Mouse (Mus musculus) cerebellum, adult 2 months (tissue): Measurements from ENCODE around the gene Arid5b. TPM values are rescaled to one million over a fixed set of nuclear protein-coding genes. Genes with fewer than 3 reads are reported as not detected.

Experiments
- DNase-seq, 2 experiments: peaks; one replicate each; pipeline ENCODE4 v3.0.0; 2021
- H3K27ac ChIP-seq: fragments of 200-500 bp; 2 replicates; pipeline ENCODE4 v1.5.1; 2012; ENCODE audit warnings: low read length, control low read depth, inconsistent platforms; ENCODE audit not compliant: insufficient read depth
- H3K27me3 ChIP-seq: fragments of 200-500 bp; 2 replicates; pipeline ENCODE4 v1.6.1; 2012; ENCODE audit warnings: inconsistent platforms, mild to moderate bottlenecking, low read length, moderate library complexity; ENCODE audit not compliant: control insufficient read depth, insufficient read depth
- H3K4me1 ChIP-seq: fragments of 200-500 bp; 2 replicates; pipeline ENCODE4 v1.6.1; 2011; ENCODE audit warnings: low read length; ENCODE audit not compliant: control insufficient read depth, insufficient read depth
- H3K4me3 ChIP-seq: fragments of 200-500 bp; replicated peaks from 2 replicates; pipeline ENCODE3; 2011; ENCODE audit warnings: mild to moderate bottlenecking, low read depth, low read length, control low read depth; ENCODE audit not compliant: insufficient read depth
- CTCF ChIP-seq: fragments of 200-500 bp; IDR thresholded peaks from 2 replicates; pipeline ENCODE4 v1.5.1; 2011; ENCODE audit warnings: low read depth, mild to moderate bottlenecking, control low read depth, low read length, moderate library complexity, borderline replicate concordance; ENCODE audit not compliant: insufficient read depth
- POLR2A ChIP-seq: fragments of 200-500 bp; IDR thresholded peaks from 2 replicates; pipeline ENCODE4 v1.6.1; 2011; ENCODE audit warnings: low read length, control low read depth, borderline replicate concordance; ENCODE audit not compliant: insufficient read depth
- WGBS: fragments of 180-500 bp; shearing (Covaris S2); methylation state at CpG from one replicate; pipeline ENCODE4 v1.1.7; 2018; 5-methylcytosine and 5-hydroxymethylcytosine counted together
- polyA plus RNA-seq: library from polyadenylated mRNA; depleted of rRNA; stranded (reverse); fragments of >200 nt; gene quantifications from 2 replicates; pipeline ENCODE4 v1.2.3, GENCODE M21; 2012

Arid5b gene
- polyA plus RNA-seq, 1 experiment, result 10.9 TPM

- Histone ChIP-seq H3K27ac (no peak overlapping the region), H3K4me1 (0 out of 2 replicates have a peak, but pooled peaks cover 2% of the 10 kb centered on the region), H3K4me3 (no peak overlapping the region), H3K27me3 (no peaks in the 10 kb centered on the region)
- no peak for TF ChIP-seq CTCF
- TF ChIP-seq POLR2A, result no peak
- WGBS, result 83% methylated on average over 19 of the region's 19 CpGs
- no peak for DNase-seq
Observed at GRCm38 (mm10) chr10:68097821-68098675, 180.5 kb downstream of the Arid5b start.

GRCm38 (mm10) chr10:68096395-68096794, 182.1 kb downstream of the Arid5b start:
- Histone ChIP-seq H3K27me3 (no peaks in the 10 kb centered on the region), H3K4me1 (no peaks in the 10 kb centered on the region), H3K27ac (no peak overlapping the region), H3K4me3 (no peak overlapping the region)
- no peak for TF ChIP-seq CTCF
- TF ChIP-seq POLR2A, result no peak
- 94% methylated on average over 12 of the region's 12 CpGs for WGBS
- DNase-seq, result no peak

GRCm38 (mm10) chr10:68095136-68095535, 183.4 kb downstream of the Arid5b start:
- no peak overlapping the region for H3K4me3 ChIP-seq
- TF ChIP-seq POLR2A, result no peak
- TF ChIP-seq CTCF, result no peak
- no peaks in the 10 kb centered on the region for H3K27me3 ChIP-seq
- peaks cover 7% of the 10 kb centered on the region; the same call in 1 of the 2 replicates for H3K4me1 ChIP-seq
- no peak overlapping the region for H3K27ac ChIP-seq
- WGBS, result 91% methylated on average over 2 of the region's 2 CpGs
- no peak for DNase-seq

- Histone ChIP-seq H3K4me3 (no peak overlapping the region), H3K4me1 (peaks cover 7% of the 10 kb centered on the region; the same call in 1 of the 2 replicates), H3K27me3 (no peaks in the 10 kb centered on the region), H3K27ac (no peak overlapping the region)
- no peak for DNase-seq
- TF ChIP-seq CTCF (no peak), POLR2A (no peak)
- 79% methylated on average over 3 of the region's 3 CpGs for WGBS
Observed at GRCm38 (mm10) chr10:68093496-68093895, 185.0 kb downstream of the Arid5b start.

GRCm38 (mm10) chr10:68091840-68092239, 186.7 kb downstream of the Arid5b start:
- Histone ChIP-seq H3K27ac (no peak overlapping the region), H3K4me3 (no peak overlapping the region), H3K27me3 (no peaks in the 10 kb centered on the region), H3K4me1 (peaks cover 7% of the 10 kb centered on the region; the same call in 1 of the 2 replicates)
- 94% methylated on average over 4 of the region's 4 CpGs for WGBS
- no peak for DNase-seq
- TF ChIP-seq CTCF (no peak), POLR2A (no peak)

- no peak for DNase-seq
- no peak overlapping the region for H3K27ac ChIP-seq
- H3K27me3 ChIP-seq, result no peaks in the 10 kb centered on the region
- peaks cover 7% of the 10 kb centered on the region; the same call in 1 of the 2 replicates for H3K4me1 ChIP-seq
- H3K4me3 ChIP-seq, result no peak overlapping the region
- TF ChIP-seq CTCF, result no peak
- no peak for TF ChIP-seq POLR2A
- WGBS, result 84% methylated on average over 11 of the region's 11 CpGs
Observed at GRCm38 (mm10) chr10:68091011-68091410, 187.5 kb downstream of the Arid5b start.

- Histone ChIP-seq H3K27ac (no peak overlapping the region), H3K4me1 (peaks cover 7% of the 10 kb centered on the region; the same call in 1 of the 2 replicates), H3K27me3 (no peaks in the 10 kb centered on the region), H3K4me3 (no peak overlapping the region)
- WGBS, result 62% methylated on average over 3 of the region's 3 CpGs
- TF ChIP-seq POLR2A (no peak), CTCF (no peak)
- DNase-seq, result no peak
Observed at GRCm38 (mm10) chr10:68090544-68090943, 188.0 kb downstream of the Arid5b start.

- Histone ChIP-seq H3K4me1 (peaks cover 7% of the 10 kb centered on the region; the same call in 1 of the 2 replicates), H3K27ac (no peak overlapping the region), H3K4me3 (no peak overlapping the region), H3K27me3 (no peaks in the 10 kb centered on the region)
- DNase-seq, result peak; percentile 73 to 84
- under 1% methylated on average over 4 of the region's 4 CpGs for WGBS
- TF ChIP-seq POLR2A, result no peak
- TF ChIP-seq CTCF, result 0 out of 2 replicates have a peak, but pooled peaks have one; percentile 15
Observed at GRCm38 (mm10) chr10:68090197-68090535, 188.4 kb downstream of the Arid5b start.
